ENCODE assay signal across 15 mouse cellular contexts in genomic region chr13:80921593-80922327, GRCm38 (mm10).
"Had no signal": no experiment of that assay in that cellular context is flagged by ENCODE, and none has a peak within 500 bp of the region (broad histone marks: within the 10 kb centered on the region; RNA-seq: fewer than 3 reads in every experiment).

No protein-coding gene starts in this region.

- H3K36me3 ChIP-seq: limb, embryonic 15.5 days; liver, embryonic 12.5 days; midbrain, embryonic 15.5 days; neural tube, embryonic 13.5 days had no signal

- H3K27ac ChIP-seq: limb, embryonic 15.5 days; liver, embryonic 12.5 days; midbrain, embryonic 15.5 days; neural tube, embryonic 13.5 days had no signal

- H3K4me3 ChIP-seq: limb, embryonic 15.5 days; liver, embryonic 12.5 days; midbrain, embryonic 15.5 days; neural tube, embryonic 13.5 days had no signal

- H3K9me3 ChIP-seq: limb, embryonic 15.5 days; liver, embryonic 12.5 days; midbrain, embryonic 15.5 days; neural tube, embryonic 13.5 days had no signal

- H3K27me3 ChIP-seq: limb, embryonic 15.5 days; liver, embryonic 12.5 days; midbrain, embryonic 15.5 days; neural tube, embryonic 13.5 days had no signal

- H3K4me2 ChIP-seq: limb, embryonic 15.5 days; liver, embryonic 12.5 days; lung, embryonic 14.5 days; midbrain, embryonic 11.5 days; midbrain, embryonic 15.5 days; neural tube, embryonic 13.5 days had no signal

- H3K4me1 ChIP-seq: limb, embryonic 15.5 days; liver, embryonic 12.5 days; midbrain, embryonic 15.5 days had no signal

- DNase-seq: kidney, postnatal 25 days; layer of hippocampus, adult 9-11 months; layer of hippocampus, postnatal 36 days; lung, embryonic 14.5 days; lung, postnatal 10 days; lung, postnatal 4 days; right cerebral cortex, adult 18-20 months; right cerebral cortex, postnatal 25 days; thymus, adult 18-20 months; thymus, postnatal 14 days had no signal

- ATAC-seq: liver, embryonic 12.5 days; midbrain, embryonic 15.5 days had no signal

- H3K9ac ChIP-seq: limb, embryonic 15.5 days; liver, embryonic 12.5 days; lung, embryonic 14.5 days; midbrain, embryonic 15.5 days; neural tube, embryonic 13.5 days had no signal
